Mouse (Mus musculus): ENCODE results near the gene Lekr1. TPM values are rescaled to one million over a fixed set of nuclear protein-coding genes. Genes with fewer than 3 reads are reported as not detected.

Lekr1 gene
- total and polyA plus RNA-seq, 3 experiments, result 2.5 to 4.6 TPM; not detected in 1

- DNase-seq, result no peak
Observed at GRCm38 (mm10) chr3:65873093-65873830, 207.2 kb downstream of the Lekr1 start.

Small RNAs within 50 kb of the gene (microRNA-seq; reads per million reads assigned to microRNA genes)
- 0 reads per million in 2 experiments for gene Mir8120

Other genes starting within 250 kb of the Lekr1 start
- gene Tiparp, start 137.8 kb upstream of the Lekr1 start, total RNA-seq (2021), result 10 to 100 TPM; 14.9 to 19.1 TPM
- 2.9 and 3.2 TPM in 2 replicates for gene Tiparp, start 137.8 kb upstream of the Lekr1 start, polyA plus RNA-seq (2012; rRNA removed)

All from adrenal gland, adult 2 months (tissue).